Mouse (Mus musculus) neural tube, embryonic 15.5 days (tissue): Measurements from ENCODE around the gene Dgcr8. TPM values are rescaled to one million over a fixed set of nuclear protein-coding genes. Genes with fewer than 3 reads are reported as not detected.
A peak's percentile ranks its signal among the peaks of the same experiment; 100 is the strongest.

Experiments used
- ATAC-seq: fragments of 200-750 bp; cut with Nextera tagmentation; 2 replicates; pipeline ENCODE4 v1.8.0; 2017; ENCODE audit warnings: mild to moderate bottlenecking, moderate TSS enrichment, moderate library complexity; ENCODE audit not compliant: low FRiP score
- H3K27ac ChIP-seq: fragments of 300-500 bp; sonication (generic); replicated peaks from 2 replicates; pipeline ENCODE4 v1.5.1; 2015; ENCODE audit warnings: mild to moderate bottlenecking, inconsistent platforms
- H3K27me3 ChIP-seq: fragments of 300-500 bp; sonication (generic); replicated peaks from 2 replicates; pipeline ENCODE4 v1.6.1; 2015; ENCODE audit warnings: inconsistent platforms
- H3K36me3 ChIP-seq: fragments of 300-500 bp; sonication (generic); 2 replicates; pipeline ENCODE4 v1.6.1; 2015; ENCODE audit warnings: inconsistent platforms
- H3K4me1 ChIP-seq: fragments of 300-500 bp; sonication (generic); 2 replicates; pipeline ENCODE4 v1.6.1; 2015; ENCODE audit warnings: inconsistent platforms
- H3K4me2 ChIP-seq: fragments of 300-500 bp; sonication (generic); 2 replicates; pipeline ENCODE4 v1.6.1; 2015; ENCODE audit warnings: inconsistent platforms, mild to moderate bottlenecking, moderate library complexity
- H3K4me3 ChIP-seq: fragments of 300-500 bp; sonication (generic); replicated peaks from 2 replicates; pipeline ENCODE4 v1.5.1; 2015; ENCODE audit warnings: mild to moderate bottlenecking, inconsistent platforms
- H3K9ac ChIP-seq: fragments of 300-500 bp; sonication (generic); replicated peaks from 2 replicates; pipeline ENCODE4 v1.6.1; 2015; ENCODE audit warnings: mild to moderate bottlenecking, inconsistent platforms
- H3K9me3 ChIP-seq: fragments of 300-500 bp; sonication (generic); replicated peaks from 2 replicates; pipeline ENCODE4 v1.6.1; 2016; ENCODE audit warnings: inconsistent platforms
- WGBS: fragments of 180-500 bp; shearing (Covaris S2); methylation state at CpG from one replicate; pipeline ENCODE4 v1.1.7; 2015; ENCODE audit warnings: mixed read lengths; 5-methylcytosine and 5-hydroxymethylcytosine counted together
- polyA plus RNA-seq: library from polyadenylated mRNA; unstranded; fragments of >200 nt; fragmentation: Nextera tagmentation; extraction: Ambion mirVana; gene quantifications from 2 replicates; pipeline ENCODE4 v1.2.1, GENCODE M21; 2015

Dgcr8 gene
- polyA plus RNA-seq, 1 experiment from 2014 or later: 28.0 TPM

GRCm38 (mm10) chr16:18249364-18249967 is 39.6 kb downstream of the Dgcr8 start:
- H3K27ac ChIP-seq: peak overlapping the region; percentile 94
- no peaks in the 10 kb centered on the region for H3K9me3 ChIP-seq
- H3K9ac ChIP-seq: peak overlapping the region; percentile 95
- peak overlapping the region; percentile 99 for H3K4me3 ChIP-seq
- H3K4me1 ChIP-seq: peaks cover 52% of the 10 kb centered on the region
- WGBS: 7% methylated on average over 27 of the region's 27 CpGs
- H3K27me3 ChIP-seq: no peaks in the 10 kb centered on the region
- H3K36me3 ChIP-seq: peaks cover 61% of the 10 kb centered on the region
- peak overlapping the region; percentile 94 for H3K4me2 ChIP-seq
- peak; percentile 27 for ATAC-seq

DNA sequence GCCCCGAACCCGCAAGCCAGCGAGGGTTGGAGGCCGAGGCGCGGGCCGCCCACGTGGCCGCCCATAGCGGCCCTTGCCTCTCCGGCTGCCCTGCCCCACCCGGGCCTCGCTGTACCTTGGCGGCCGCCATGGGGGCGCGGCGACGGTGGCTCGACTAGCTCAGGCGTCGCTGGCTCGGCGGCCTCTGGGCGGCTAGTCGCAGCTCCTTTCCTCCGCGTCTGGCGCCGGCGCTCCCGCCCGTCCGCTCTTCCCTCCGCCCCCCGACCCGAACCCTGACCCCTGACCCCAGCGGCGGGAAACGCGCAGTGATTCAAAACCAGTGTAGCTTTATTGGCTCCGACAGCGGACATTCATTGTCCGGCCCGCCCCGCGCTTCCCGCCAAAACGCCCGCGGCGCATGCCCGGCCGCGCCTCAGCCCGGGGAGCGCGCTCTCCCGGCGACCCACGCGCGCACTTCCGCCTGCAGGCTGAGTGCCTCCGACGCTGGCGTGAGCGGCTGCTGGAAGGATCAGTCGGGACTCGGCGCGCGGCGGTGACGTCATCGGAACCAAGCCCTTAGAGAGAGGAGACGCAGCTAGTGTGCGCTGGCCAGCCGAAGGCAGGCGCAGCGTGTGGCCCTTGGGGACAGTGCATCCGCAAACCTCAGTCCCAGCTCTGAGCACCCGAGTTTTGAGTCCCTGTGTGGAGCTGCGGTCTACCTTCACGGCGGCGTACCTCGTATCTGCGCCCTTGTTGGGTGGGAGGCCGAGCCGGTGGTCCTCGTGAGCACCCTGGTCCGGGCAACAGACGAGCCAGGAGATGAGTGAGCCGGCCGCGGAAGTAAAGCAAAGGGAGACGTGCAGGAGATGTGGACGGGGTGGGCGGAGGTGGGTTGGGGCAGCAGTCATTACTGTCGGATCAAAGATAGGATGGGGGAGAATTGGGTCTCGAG is 40.3 kb downstream of the Dgcr8 start, which contains the start of the genes Trmt2a and Ranbp1:
TSS of gene Trmt2a (plus strand) at position 247 of the 931 bp plus-strand sequence.
TSS of gene Ranbp1 (minus strand) at position 300 of the 931 bp plus-strand sequence.
- ATAC-seq: peak; percentile 94
- peak within 1 kb of the TSS; percentile 95 for H3K9ac ChIP-seq
- H3K9me3 ChIP-seq: no peaks in the 10 kb centered on the region
- peaks cover 52% of the 10 kb centered on the region for H3K4me1 ChIP-seq
- peak within 1 kb of the TSS; percentile 99 for H3K4me3 ChIP-seq
- H3K27me3 ChIP-seq: no peaks in the 10 kb centered on the region
- peaks cover 59% of the 10 kb centered on the region for H3K36me3 ChIP-seq
- WGBS: under 1% methylated on average over 98 of the region's 102 CpGs
- H3K27ac ChIP-seq: peak within 1 kb of the TSS; percentile 94
- H3K4me2 ChIP-seq: peak within 1 kb of the TSS; percentile 94

DNA sequence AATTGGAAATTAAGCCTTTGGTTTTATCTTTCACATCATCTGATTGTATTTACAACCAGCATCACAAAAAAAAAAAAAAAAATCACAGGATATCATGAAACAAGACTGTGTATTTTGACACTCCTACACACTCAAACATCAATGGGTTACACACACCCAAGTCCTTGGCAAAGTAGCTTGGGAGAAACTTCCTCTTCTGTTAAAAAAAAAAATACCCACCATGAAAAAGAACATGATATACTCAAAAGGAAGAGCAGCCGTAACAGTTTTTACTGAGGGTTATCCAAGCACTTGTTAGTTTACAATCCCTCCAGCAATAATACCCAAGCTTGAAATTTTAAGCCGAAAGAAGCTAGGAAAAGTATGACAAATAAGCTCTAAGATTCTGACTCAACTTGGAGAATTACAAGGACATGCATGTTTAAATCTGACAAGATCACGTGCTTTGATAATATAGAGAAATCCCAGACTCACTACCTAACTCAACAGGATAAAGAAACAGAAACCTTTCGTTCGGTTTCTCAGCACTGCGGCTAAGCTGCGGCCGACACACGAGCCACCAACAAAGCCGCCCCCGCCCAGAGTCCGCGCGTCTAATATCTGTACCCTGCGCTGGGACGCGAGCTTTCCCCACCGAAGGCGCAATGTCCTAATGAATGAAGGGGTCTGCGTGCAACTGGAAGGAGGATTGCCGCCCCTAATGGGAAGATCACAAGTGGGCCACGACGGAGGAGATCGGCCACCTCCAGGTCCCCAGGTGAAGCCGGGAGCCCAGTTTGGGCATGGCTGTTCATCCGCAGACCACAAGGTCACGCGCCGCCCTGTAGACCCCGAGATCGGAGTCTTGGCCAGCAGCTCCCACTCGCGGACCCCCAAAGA is 41.3 kb downstream of the Dgcr8 start:
- Histone ChIP-seq H3K9me3 (no peaks in the 10 kb centered on the region), H3K4me2 (peak overlapping the region; percentile 94), H3K36me3 (peaks cover 59% of the 10 kb centered on the region), H3K27me3 (no peaks in the 10 kb centered on the region), H3K4me1 (peaks cover 52% of the 10 kb centered on the region), H3K9ac (peak overlapping the region; percentile 94), H3K27ac (peak overlapping the region; percentile 94), H3K4me3 (peak overlapping the region; percentile 99)
- peak; percentile 6; the same call in 1 of the 2 replicates for ATAC-seq
- under 1% methylated on average over 33 of the region's 33 CpGs for WGBS

- H3K4me2 ChIP-seq: no peak overlapping the region
- H3K27me3 ChIP-seq: no peaks in the 10 kb centered on the region
- 97% methylated on average over 10 of the region's 10 CpGs for WGBS
- H3K4me1 ChIP-seq: peaks cover 11% of the 10 kb centered on the region
- no peak overlapping the region for H3K27ac ChIP-seq
- H3K9ac ChIP-seq: no peak overlapping the region
- H3K9me3 ChIP-seq: no peaks in the 10 kb centered on the region
- H3K36me3 ChIP-seq: peaks cover 88% of the 10 kb centered on the region
- H3K4me3 ChIP-seq: no peak overlapping the region
- no peak for ATAC-seq
These were observed 47.5 kb downstream of the Dgcr8 start for GRCm38 (mm10) chr16:18241581-18241980.

DNA sequence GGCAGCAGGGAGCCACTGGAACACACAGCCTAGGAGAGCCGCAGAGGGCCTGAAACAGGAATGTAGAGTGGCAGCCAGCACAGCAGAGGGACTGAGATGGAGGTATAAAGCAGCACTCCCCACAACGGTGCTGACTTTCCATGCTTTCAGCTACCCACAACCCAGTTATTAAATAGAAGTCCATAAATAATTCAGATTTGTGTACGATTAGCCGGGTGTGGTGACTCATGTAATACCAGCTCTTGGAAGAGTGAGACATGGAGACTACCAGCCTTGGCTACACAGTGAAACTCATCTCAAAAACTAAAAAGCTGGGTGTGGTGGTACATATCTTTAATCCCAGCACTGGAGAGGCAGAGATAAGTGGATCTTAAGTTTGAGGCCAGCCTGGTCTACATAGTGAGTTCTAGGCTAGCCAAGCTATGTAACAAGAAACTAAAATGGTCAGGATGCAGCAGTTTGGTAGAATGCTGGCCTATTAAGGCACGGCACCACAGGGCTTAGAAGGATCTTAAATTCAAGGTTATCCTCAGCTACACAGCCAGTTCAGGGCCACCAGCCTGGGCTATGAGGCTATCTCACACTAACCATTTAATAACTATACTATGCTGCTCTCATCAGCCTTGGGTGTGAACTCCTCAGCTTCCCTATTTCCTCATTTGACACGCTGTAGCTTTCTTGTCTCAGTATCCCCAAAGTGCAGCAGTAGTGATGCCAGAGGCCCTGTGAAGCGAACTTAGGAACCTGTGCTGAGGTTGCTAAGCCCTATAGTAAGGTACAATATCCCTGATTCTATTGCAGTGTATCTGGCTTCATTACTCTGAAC is 52.2 kb downstream of the Dgcr8 start:
- WGBS: 76% methylated on average over 7 of the region's 7 CpGs
- peak overlapping the region; percentile 94; the same call in 1 of the 2 replicates for H3K27ac ChIP-seq
- no peak for ATAC-seq
- peak overlapping the region; percentile 91; the same call in 1 of the 2 replicates for H3K4me2 ChIP-seq
- H3K9ac ChIP-seq: no peak overlapping the region
- H3K4me3 ChIP-seq: no peak overlapping the region
- peaks cover 42% of the 10 kb centered on the region for H3K36me3 ChIP-seq
- no peaks in the 10 kb centered on the region for H3K9me3 ChIP-seq
- H3K4me1 ChIP-seq: peaks cover 33% of the 10 kb centered on the region
- H3K27me3 ChIP-seq: no peaks in the 10 kb centered on the region

DNA sequence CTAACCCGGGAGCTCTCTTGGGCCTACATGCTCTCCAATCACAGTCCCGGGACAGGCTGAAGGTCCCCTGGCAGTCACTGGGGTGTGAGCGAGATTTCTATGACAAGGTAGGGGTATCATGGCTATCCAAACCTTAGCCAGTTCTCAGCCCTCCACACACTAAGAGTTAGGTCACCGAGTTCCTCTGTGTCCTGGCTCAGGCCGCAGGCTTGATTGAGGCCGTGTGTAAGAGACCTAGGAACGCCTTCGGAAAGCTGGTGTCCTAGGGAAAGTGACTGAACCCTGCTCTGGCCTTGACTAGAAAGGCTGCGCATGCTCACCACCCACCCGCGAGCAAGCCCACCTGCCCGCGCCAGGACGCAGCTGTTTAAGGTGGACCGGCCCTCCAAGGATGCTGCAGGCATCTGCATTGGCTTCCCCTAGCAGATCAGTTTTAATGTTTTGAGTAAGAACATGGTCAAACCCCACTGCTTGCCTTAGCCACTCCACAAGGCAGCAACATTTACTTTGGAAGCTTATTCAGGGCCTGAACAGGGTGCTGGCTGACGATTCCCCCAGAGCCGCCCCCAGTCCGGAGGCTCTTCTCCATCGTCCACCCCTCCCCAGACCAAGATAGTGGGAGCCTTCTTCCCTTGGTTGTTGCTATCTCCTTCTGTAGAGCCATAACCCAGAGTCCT is 53.5 kb downstream of the Dgcr8 start:
- Histone ChIP-seq H3K27me3 (no peaks in the 10 kb centered on the region), H3K9ac (peak overlapping the region; percentile 94), H3K4me2 (peak overlapping the region; percentile 91), H3K36me3 (peaks cover 29% of the 10 kb centered on the region), H3K4me3 (peak overlapping the region; percentile 86), H3K4me1 (peaks cover 46% of the 10 kb centered on the region), H3K27ac (peak overlapping the region; percentile 94), H3K9me3 (no peaks in the 10 kb centered on the region)
- peak; percentile 88 for ATAC-seq
- WGBS: 3% methylated on average over 19 of the region's 19 CpGs

DNA sequence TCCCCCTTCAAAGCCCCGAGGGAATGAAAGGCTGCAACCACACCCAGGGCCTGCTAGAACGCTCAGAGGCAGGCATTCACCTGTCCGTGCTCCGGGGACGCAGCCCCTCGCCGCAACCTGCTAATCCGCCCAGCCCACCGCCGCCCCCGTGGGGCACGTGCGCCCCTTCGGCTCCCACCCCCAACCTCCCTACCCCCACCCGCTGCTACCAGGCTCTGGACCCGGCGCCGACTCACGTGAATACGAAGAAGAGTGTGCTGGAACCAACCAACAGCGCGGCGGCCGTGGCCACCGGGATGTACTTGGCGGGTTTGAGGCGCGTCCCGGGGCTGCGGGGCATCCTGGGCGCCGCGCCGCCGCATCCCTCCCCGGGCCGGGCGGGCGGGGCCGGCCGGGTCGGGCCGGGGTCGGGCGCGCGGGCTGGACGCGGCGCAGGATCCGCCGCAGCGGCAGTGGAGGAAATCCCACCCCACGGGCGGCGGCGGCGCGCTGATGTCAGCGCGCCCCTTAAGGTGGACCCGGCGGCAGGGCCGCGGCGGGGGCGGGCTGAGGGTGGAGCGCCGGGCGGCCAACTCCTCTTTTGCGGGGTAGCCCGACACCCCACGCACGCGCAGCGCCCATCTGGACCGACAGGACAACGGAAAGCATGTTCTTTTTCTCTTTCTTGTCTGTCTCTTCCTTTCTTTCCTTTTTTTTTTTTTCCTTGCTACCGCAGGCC is 54.2 kb downstream of the Dgcr8 start, which contains the start of gene Zdhhc8:
TSS of gene Zdhhc8 (minus strand) at position 466 of the 718 bp plus-strand sequence.
- H3K27ac ChIP-seq: peak within 1 kb of the TSS; percentile 94
- H3K4me3 ChIP-seq: peak within 1 kb of the TSS; percentile 86
- peaks cover 53% of the 10 kb centered on the region for H3K4me1 ChIP-seq
- H3K9ac ChIP-seq: peak within 1 kb of the TSS; percentile 94
- no peaks in the 10 kb centered on the region for H3K9me3 ChIP-seq
- H3K36me3 ChIP-seq: peaks cover 22% of the 10 kb centered on the region
- under 1% methylated on average over 74 of the region's 79 CpGs for WGBS
- no peaks in the 10 kb centered on the region for H3K27me3 ChIP-seq
- H3K4me2 ChIP-seq: peak within 1 kb of the TSS; percentile 91
- ATAC-seq: peak; percentile 88

- no peaks in the 10 kb centered on the region for H3K9me3 ChIP-seq
- peak overlapping the region; percentile 91 for H3K4me2 ChIP-seq
- peak; percentile 13; the same call in 1 of the 2 replicates for ATAC-seq
- H3K4me1 ChIP-seq: peaks cover 61% of the 10 kb centered on the region
- H3K27me3 ChIP-seq: no peaks in the 10 kb centered on the region
- 22% methylated on average over 13 of the region's 13 CpGs for WGBS
- H3K36me3 ChIP-seq: peaks cover 16% of the 10 kb centered on the region
- peak overlapping the region; percentile 86 for H3K4me3 ChIP-seq
- H3K27ac ChIP-seq: peak overlapping the region; percentile 94
- peak overlapping the region; percentile 94 for H3K9ac ChIP-seq
These were observed 55.0 kb downstream of the Dgcr8 start for GRCm38 (mm10) chr16:18233919-18234670.

- ATAC-seq: no peak
- Histone ChIP-seq H3K4me1 (peaks cover 67% of the 10 kb centered on the region), H3K27ac (no peak overlapping the region), H3K4me2 (peak overlapping the region; percentile 91), H3K4me3 (peak overlapping the region; percentile 86), H3K9me3 (no peaks in the 10 kb centered on the region), H3K27me3 (no peaks in the 10 kb centered on the region), H3K9ac (peak overlapping the region; percentile 94), H3K36me3 (peaks cover 11% of the 10 kb centered on the region; the same call in 1 of the 2 replicates)
- 65% methylated on average over 1 of the region's 1 CpGs for WGBS
These were observed 55.6 kb downstream of the Dgcr8 start for GRCm38 (mm10) chr16:18233451-18233850.
